Mouse (Mus musculus) cerebellum, adult 2 months (tissue): ENCODE results near the gene Fam129a. TPM values are rescaled to one million over a fixed set of nuclear protein-coding genes. Genes with fewer than 3 reads are reported as not detected.
"Not testable (repeated sequence)": the region's sequence is repeated elsewhere in the genome, so short reads cannot be mapped to it uniquely, and the experiment has no call there.

Source experiments
- DNase-seq, 2 experiments: peaks; one replicate each; pipeline ENCODE4 v3.0.0; 2021
- H3K27ac ChIP-seq: fragments of 200-500 bp; 2 replicates; pipeline ENCODE4 v1.5.1; 2012; ENCODE audit warnings: low read length, control low read depth, inconsistent platforms; ENCODE audit not compliant: insufficient read depth
- H3K27me3 ChIP-seq: fragments of 200-500 bp; 2 replicates; pipeline ENCODE4 v1.6.1; 2012; ENCODE audit warnings: inconsistent platforms, mild to moderate bottlenecking, low read length, moderate library complexity; ENCODE audit not compliant: control insufficient read depth, insufficient read depth
- H3K4me1 ChIP-seq: fragments of 200-500 bp; 2 replicates; pipeline ENCODE4 v1.6.1; 2011; ENCODE audit warnings: low read length; ENCODE audit not compliant: control insufficient read depth, insufficient read depth
- H3K4me3 ChIP-seq: fragments of 200-500 bp; replicated peaks from 2 replicates; pipeline ENCODE3; 2011; ENCODE audit warnings: mild to moderate bottlenecking, low read depth, low read length, control low read depth; ENCODE audit not compliant: insufficient read depth
- CTCF ChIP-seq: fragments of 200-500 bp; IDR thresholded peaks from 2 replicates; pipeline ENCODE4 v1.5.1; 2011; ENCODE audit warnings: low read depth, mild to moderate bottlenecking, control low read depth, low read length, moderate library complexity, borderline replicate concordance; ENCODE audit not compliant: insufficient read depth
- POLR2A ChIP-seq: fragments of 200-500 bp; IDR thresholded peaks from 2 replicates; pipeline ENCODE4 v1.6.1; 2011; ENCODE audit warnings: low read length, control low read depth, borderline replicate concordance; ENCODE audit not compliant: insufficient read depth
- WGBS: fragments of 180-500 bp; shearing (Covaris S2); methylation state at CpG from one replicate; pipeline ENCODE4 v1.1.7; 2018; 5-methylcytosine and 5-hydroxymethylcytosine counted together
- polyA plus RNA-seq: library from polyadenylated mRNA; depleted of rRNA; stranded (reverse); fragments of >200 nt; gene quantifications from 2 replicates; pipeline ENCODE4 v1.2.3, GENCODE M21; 2012

Fam129a gene
- polyA plus RNA-seq, 1 experiment = 1.3 TPM

DNA sequence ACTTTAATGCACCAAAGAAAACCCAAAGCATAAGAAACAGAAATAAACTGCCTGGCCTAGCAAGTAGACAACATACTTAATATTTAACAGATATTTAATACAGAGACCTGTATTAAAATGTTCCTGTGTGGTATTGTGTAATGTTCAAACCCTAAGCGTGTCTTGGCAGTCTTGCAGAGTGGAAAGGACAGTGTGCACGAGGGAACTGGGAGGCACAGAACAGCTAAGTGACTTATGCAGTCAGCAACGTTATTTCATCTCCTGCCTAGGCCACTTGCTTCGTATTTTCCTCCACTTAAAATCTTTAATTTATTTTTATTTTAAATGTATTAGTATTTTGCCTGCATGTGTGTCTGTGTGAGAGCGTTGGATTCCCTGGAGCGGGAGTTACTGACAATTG lies 119.1 kb downstream of the Fam129a start:
- Histone ChIP-seq H3K4me3 (no peak overlapping the region), H3K4me1 (no peaks in the 10 kb centered on the region), H3K27me3 (no peaks in the 10 kb centered on the region), H3K27ac (no peak overlapping the region)
- no peak for DNase-seq
- WGBS = 86% methylated on average over 6 of the region's 6 CpGs
- TF ChIP-seq POLR2A (no peak), CTCF (no peak)

DNA sequence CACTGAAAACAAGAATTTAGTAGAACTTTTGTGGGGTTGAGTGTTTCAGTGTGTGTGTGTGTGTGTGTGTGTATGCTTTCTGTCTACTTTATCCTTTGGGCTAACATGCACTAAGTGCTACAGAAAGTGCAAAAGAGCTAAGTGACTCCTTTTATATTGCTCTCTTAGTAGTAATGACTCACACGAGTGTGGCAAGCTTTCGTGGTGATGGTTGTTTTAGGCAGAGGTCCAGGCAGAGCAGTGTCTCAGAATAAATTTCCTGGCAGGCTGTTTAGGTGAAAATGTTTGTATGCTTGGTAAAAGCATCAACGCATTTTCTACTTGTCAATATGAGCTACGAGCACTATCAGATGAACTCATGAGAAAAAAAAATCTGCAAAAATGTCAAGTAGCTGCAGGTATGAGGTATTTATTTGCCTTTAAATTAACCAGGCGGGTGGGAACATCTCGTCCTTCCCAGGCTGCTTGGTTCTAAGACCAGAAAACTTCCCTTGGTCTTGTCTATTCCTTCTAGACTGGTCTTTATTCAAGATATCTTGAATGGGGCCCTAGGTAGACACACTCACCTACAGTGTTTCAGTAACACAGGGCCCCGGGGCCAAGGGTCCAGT lies 119.7 kb downstream of the Fam129a start:
- Histone ChIP-seq H3K27ac (no peak overlapping the region), H3K4me1 (no peaks in the 10 kb centered on the region), H3K4me3 (no peak overlapping the region), H3K27me3 (no peaks in the 10 kb centered on the region)
- no peak for DNase-seq
- 57% methylated on average over 7 of the region's 7 CpGs for whole genome bisulfite sequencing
- no peak for TF ChIP-seq CTCF
- TF ChIP-seq POLR2A = no peak

DNA sequence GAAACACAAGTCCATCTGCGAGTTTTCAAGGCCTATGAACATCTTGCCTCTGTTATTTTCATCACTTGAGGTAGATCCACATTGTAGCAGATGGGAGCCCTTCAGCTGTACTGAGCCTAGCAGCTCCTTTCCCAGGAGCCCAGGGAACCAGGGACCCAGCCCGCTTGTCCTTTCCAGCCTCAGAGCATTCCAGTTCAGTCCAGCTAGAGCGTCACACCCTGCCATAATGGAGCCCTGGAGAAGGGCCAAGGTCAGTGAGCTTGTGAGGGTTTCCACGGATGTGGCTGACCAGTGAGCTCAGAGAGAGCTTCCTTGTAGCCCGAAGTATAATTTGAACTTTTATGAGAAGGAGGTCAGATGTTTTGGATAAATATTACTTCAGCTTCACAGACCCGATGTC lies 121.9 kb downstream of the Fam129a start:
- not testable (repeated sequence) for H3K27me3 ChIP-seq, DNase-seq, H3K4me3 ChIP-seq, H3K4me1 ChIP-seq, H3K27ac ChIP-seq
- WGBS = 34% methylated on average over 6 of the region's 6 CpGs

DNA sequence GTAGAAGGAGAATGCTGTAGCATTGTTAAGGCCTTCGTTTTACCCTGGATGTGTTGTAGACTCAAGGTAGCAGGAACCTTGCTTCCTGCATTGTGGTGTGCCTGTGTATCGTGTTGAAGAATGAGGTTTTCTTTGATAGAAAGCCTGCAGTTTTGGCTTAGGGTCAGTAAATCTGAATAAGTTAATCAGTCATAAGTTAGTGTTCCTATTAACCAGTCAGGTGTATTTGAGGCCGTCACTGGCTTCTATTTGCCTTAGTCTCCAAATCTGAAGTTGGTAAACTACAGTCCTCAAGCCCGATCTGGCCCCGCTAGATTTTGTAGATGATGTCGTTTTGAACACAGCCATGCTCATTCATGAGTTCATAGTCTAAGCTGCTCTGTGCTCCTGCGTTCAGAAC lies 125.8 kb downstream of the Fam129a start:
- DNase-seq = no peak
- no peaks in the 10 kb centered on the region for H3K4me1 ChIP-seq
- no peaks in the 10 kb centered on the region for H3K27me3 ChIP-seq
- no peak for TF ChIP-seq CTCF
- TF ChIP-seq POLR2A = no peak
- WGBS = 91% methylated on average over 7 of the region's 7 CpGs
- no peak overlapping the region for H3K4me3 ChIP-seq
- H3K27ac ChIP-seq = no peak overlapping the region

DNA sequence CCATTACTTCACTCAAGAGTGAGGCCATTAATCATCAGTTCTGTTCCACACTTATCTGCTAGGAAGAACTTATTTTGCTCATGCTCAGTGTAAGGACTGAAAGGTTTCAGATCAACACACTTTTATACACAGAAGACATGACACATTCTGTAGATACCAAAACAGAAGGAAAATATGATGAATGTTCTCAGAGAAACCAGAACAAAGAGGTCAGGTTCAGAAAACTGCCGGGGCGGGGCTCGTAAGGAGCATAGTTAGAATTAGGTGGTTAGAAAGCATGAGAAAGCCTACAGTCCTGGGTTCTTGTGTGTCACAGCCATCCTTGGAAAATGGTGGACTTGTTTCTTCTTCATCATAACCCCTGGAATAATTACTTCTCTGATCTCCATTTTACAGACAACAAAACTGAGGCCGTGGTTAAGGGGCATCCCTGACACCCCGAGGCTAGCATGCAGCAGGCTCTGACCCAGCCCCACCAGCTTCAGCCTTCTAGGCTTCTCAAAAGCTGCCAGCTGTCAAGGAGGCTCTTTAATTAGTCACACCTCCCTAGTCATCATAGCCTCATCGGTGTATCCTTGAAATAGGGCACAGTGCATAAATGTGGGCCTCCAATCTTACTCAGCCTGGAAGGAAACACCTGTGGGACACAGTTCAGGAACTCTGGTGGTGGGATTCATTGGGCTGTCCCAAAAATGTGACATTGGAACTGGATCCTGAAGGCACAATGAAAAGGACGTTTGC lies 127.1 kb downstream of the Fam129a start:
- no peak overlapping the region for H3K27ac ChIP-seq
- no peak for TF ChIP-seq POLR2A
- TF ChIP-seq CTCF = no peak
- no peak for DNase-seq
- H3K4me1 ChIP-seq = no peaks in the 10 kb centered on the region
- H3K4me3 ChIP-seq = no peak overlapping the region
- WGBS = 71% methylated on average over 7 of the region's 7 CpGs
- H3K27me3 ChIP-seq = no peaks in the 10 kb centered on the region

DNA sequence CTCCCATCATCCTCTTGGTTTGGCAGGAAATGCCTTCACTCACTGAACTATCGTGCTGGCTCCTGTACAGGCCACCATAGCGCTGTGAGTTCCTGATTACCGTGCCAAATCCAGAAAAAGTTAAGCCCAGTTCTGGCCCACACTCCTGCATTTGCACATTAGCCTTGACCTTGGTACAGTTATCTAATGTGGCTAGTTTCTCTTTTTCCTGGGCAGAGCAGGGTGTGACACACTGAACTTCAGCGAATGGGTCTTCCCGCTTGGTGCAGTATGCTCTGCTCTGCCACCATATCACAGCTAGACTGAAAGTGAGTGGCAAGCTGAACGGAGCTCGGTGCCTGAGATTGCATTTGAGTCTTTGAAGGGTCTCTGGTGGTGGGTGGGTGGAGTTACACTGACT lies 128.4 kb downstream of the Fam129a start:
- 56% methylated on average over 7 of the region's 7 CpGs for WGBS
- Histone ChIP-seq H3K4me1 (no peaks in the 10 kb centered on the region), H3K4me3 (no peak overlapping the region), H3K27ac (no peak overlapping the region), H3K27me3 (no peaks in the 10 kb centered on the region)
- DNase-seq = no peak
- no peak for TF ChIP-seq CTCF

DNA sequence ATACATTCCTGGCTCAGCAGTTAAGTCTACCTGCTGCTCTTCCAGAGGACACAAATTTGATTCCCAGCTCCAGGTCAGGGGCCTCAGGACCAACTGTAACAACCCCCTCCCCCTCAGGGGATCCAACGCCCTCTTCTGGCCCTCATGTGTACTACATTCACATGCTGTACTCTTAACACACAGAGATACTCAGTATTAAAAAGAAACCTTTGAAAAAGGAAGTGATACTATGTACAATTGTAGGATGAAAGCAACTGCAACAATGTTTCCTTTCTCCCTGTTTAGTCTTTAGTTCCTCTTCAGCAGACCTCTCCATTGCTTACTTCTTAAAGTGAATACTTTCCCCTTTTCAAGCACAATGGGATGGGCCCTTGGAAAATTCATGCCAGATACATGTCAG lies 131.8 kb downstream of the Fam129a start:
- Histone ChIP-seq H3K27me3 (no peaks in the 10 kb centered on the region), H3K4me1 (no peaks in the 10 kb centered on the region), H3K27ac (no peak overlapping the region), H3K4me3 (no peak overlapping the region)
- TF ChIP-seq CTCF (no peak), POLR2A (no peak)
- no peak for DNase-seq
- WGBS = 23% methylated on average over 1 of the region's 1 CpGs

DNA sequence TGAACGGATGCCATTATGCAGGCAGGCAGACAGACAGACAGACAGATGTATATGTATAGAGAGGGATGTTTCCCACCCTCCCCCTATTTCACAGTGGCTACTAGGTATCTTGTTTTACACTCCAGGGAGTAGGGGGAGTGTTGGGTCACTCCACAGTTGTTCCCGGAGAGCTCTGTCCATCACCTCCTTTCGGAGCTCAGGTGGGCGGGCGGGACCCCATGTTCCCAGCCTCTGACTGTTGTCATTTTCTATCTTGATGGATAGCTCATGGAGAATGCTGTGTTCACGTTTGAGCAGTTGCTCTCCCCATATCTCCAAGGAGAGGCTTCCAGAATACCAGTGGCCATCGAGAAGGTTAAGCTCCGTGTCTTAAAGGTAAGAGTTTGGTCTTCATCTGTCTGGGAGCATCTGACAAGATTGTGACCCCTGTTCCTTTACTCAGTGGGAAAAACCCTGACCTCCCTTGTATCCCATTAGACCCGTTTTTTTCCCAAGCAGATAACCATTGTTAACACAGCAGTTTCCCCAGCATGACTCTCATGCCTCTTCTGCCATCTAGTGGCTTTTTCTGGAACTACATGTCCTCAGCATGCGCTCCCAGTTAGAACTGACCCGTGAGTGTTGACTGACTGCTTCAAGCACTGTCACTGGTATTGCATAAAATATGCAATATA lies 134.9 kb downstream of the Fam129a start:
- 37% methylated on average over 11 of the region's 11 CpGs for WGBS
- H3K27ac ChIP-seq = no peak overlapping the region
- no peak for TF ChIP-seq POLR2A
- TF ChIP-seq CTCF = peak; percentile 87
- H3K4me3 ChIP-seq = no peak overlapping the region
- no peaks in the 10 kb centered on the region for H3K27me3 ChIP-seq
- no peaks in the 10 kb centered on the region for H3K4me1 ChIP-seq
- DNase-seq = peak; percentile 71 to 78
